Comparison of ENCODE assay signal across 8 mouse cellular contexts in the genomic region with DNA sequence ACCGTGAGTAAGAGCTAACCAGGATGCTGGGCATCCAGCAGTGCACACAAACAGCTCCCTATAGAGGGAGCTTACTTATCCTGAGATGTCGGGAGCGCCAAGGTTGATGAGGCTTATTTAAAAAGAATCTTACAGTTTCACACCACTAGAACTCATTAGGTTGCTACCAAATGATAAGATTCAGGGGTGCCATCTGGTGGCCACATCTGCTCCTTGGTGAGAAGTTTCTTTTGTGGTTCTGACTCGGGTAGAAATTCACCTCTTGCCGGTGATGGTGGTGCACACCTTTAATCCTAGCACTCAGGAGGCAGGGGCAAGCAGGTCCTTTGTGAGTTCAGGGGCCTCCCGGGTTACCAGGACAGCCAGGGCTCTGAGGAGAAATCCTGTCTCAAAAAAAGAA. TPM values are rescaled to one million over a fixed set of nuclear protein-coding genes. Genes with fewer than 3 reads are reported as not detected.
A peak's percentile ranks its signal among the peaks of the same experiment; 100 is the strongest.
DNase-seq lines count a peak whose midpoint lies in the region; ATAC-seq lines count a peak whose summit lies in the region.

No protein-coding gene starts in this region.

- H3K27me3 ChIP-seq in forebrain, embryonic 10.5 days (ENCODE audit: poor library complexity, severe bottlenecking): no peaks in the 10 kb centered on the region
- H3K27me3 ChIP-seq in forebrain, embryonic 16.5 days (replicated peaks; ENCODE audit: control insufficient read depth, insufficient read depth, low read length): no peaks in the 10 kb centered on the region
- H3K27me3 ChIP-seq in erythroblast, embryonic 14.5 days (ENCODE audit: control insufficient read depth): no peaks in the 10 kb centered on the region
- no peaks in the 10 kb centered on the region; the same call in 1 of the 2 replicates for H3K27me3 ChIP-seq in splenic B cell, adult 2 months (ENCODE audit: control insufficient read depth, insufficient read depth, low read length, poor library complexity, severe bottlenecking)

- peak; percentile 41 for DNase-seq in forebrain, embryonic 10.5 days (ENCODE audit: extremely low spot score, low spot score)
- DNase-seq in adrenal gland, postnatal 14 days: peak; percentile 74
- DNase-seq in induced T-regulatory cell, adult 2 months (ENCODE audit: low read depth): peak; percentile 89
- DNase-seq in left cerebral cortex, postnatal 36 days (ENCODE audit: low spot score in 2 of 2): peak; percentile 39 to 61
- peak; percentile 81 for DNase-seq in splenic B cell, adult 2 months (ENCODE audit: low read depth, low spot score)

- no peaks in the 10 kb centered on the region for H3K9me3 ChIP-seq in forebrain, embryonic 10.5 days
- no peaks in the 10 kb centered on the region for H3K9me3 ChIP-seq in forebrain, embryonic 16.5 days (ENCODE audit: control insufficient read depth, low read length)
- H3K9me3 ChIP-seq in erythroblast, embryonic 14.5 days (ENCODE audit: control insufficient read depth, low read length): no peaks in the 10 kb centered on the region

- ATAC-seq in forebrain, embryonic 16.5 days: no peak
- ATAC-seq in megakaryocyte progenitor cell, adult 5-6 weeks (replicated peaks; ENCODE audit: poor library complexity): peak; percentile 18

- no peak overlapping the region for H3K4me2 ChIP-seq in forebrain, embryonic 16.5 days (ENCODE audit: low read length)

- 64% methylated on average over 6 of the region's 6 CpGs for WGBS in forebrain, embryonic 10.5 days
- 30% methylated on average over 6 of the region's 6 CpGs for WGBS in forebrain, embryonic 16.5 days

- no peak overlapping the region for H3K27ac ChIP-seq in forebrain, embryonic 10.5 days
- no peak overlapping the region for H3K27ac ChIP-seq in forebrain, embryonic 16.5 days (ENCODE audit: low read length)

- no peak overlapping the region for H3K9ac ChIP-seq in forebrain, embryonic 16.5 days (replicated peaks; ENCODE audit: low read depth, low read length)

- intact Hi-C loops in left cerebral cortex, postnatal 36 days (cut with DNase I): loop anchor here (1.0 to 10.0 kb wide), 2 partner anchors 46 to 205 kb away; partner anchors contain the start of genes Csf3 and Wipf2

- peaks cover 70% of the 10 kb centered on the region for H3K36me3 ChIP-seq in forebrain, embryonic 10.5 days (replicated peaks)
- 0 out of 2 replicates have a peak, but pooled peaks cover 2% of the 10 kb centered on the region for H3K36me3 ChIP-seq in forebrain, embryonic 16.5 days (ENCODE audit: control insufficient read depth, insufficient read depth)
- peaks cover 70% of the 10 kb centered on the region for H3K36me3 ChIP-seq in erythroblast, embryonic 14.5 days (ENCODE audit: control insufficient read depth)
- H3K36me3 ChIP-seq in splenic B cell, adult 2 months (ENCODE audit: control insufficient read depth, insufficient read depth, low read length, poor library complexity, severe bottlenecking): no peaks in the 10 kb centered on the region; the same call in 1 of the 2 replicates

- peaks cover 39% of the 10 kb centered on the region for H3K4me1 ChIP-seq in forebrain, embryonic 10.5 days
- peaks cover 14% of the 10 kb centered on the region for H3K4me1 ChIP-seq in forebrain, embryonic 16.5 days (replicated peaks; ENCODE audit: control insufficient read depth, insufficient read depth, low read length)
- peaks cover 83% of the 10 kb centered on the region for H3K4me1 ChIP-seq in erythroblast, embryonic 14.5 days (ENCODE audit: control insufficient read depth)

- H3K4me3 ChIP-seq in forebrain, embryonic 10.5 days: peak overlapping the region; percentile 69
- H3K4me3 ChIP-seq in forebrain, embryonic 16.5 days (replicated peaks; ENCODE audit: low read length): no peak overlapping the region
- peak overlapping the region; percentile 89 for H3K4me3 ChIP-seq in erythroblast, embryonic 14.5 days (replicated peaks)

RNA-seq across cellular contexts. Expression of gene Cdc6, which starts 2.1 kb away (rescaled TPM):
- polyA plus RNA-seq in forebrain, embryonic 10.5 days (2016; fragmentation: Nextera tagmentation; extraction: Ambion mirVana): 68.7 and 75.8 TPM in 2 replicates
- polyA plus RNA-seq in forebrain, embryonic 16.5 days (2015; fragmentation: Nextera tagmentation; extraction: Ambion mirVana): 10.3 and 10.9 TPM in 2 replicates
- 3.5 and 5.8 TPM in 2 replicates for total RNA-seq in adrenal gland, postnatal 14 days (2021)
- polyA plus RNA-seq in erythroblast, embryonic 14.5 days (2012): 0.76 and 0.82 TPM in 2 replicates
- total RNA-seq in left cerebral cortex, postnatal 36 days (2021): under 1 TPM; 0.39 to 0.47 TPM
- 42.6 and 56.1 TPM in 2 replicates for total RNA-seq in megakaryocyte progenitor cell, adult 5-6 weeks (2015)
- 40.7 and 44.1 TPM in 2 replicates for total RNA-seq in megakaryocyte progenitor cell, adult 5-6 weeks (2017)

RNA-seq across cellular contexts. Expression of gene Rara, which starts 18.0 kb away (rescaled TPM):
- polyA plus RNA-seq in forebrain, embryonic 10.5 days (2016; fragmentation: Nextera tagmentation; extraction: Ambion mirVana): 16.9 and 19.3 TPM in 2 replicates
- polyA plus RNA-seq in forebrain, embryonic 16.5 days (2015; fragmentation: Nextera tagmentation; extraction: Ambion mirVana): 9.5 and 10.6 TPM in 2 replicates
- 24.5 and 29.3 TPM in 2 replicates for total RNA-seq in adrenal gland, postnatal 14 days (2021)
- 0.20 and 0.32 TPM in 2 replicates for polyA plus RNA-seq in erythroblast, embryonic 14.5 days (2012)
- 10 to 100 TPM; 10.5 to 11.6 TPM for total RNA-seq in left cerebral cortex, postnatal 36 days (2021)
- total RNA-seq in megakaryocyte progenitor cell, adult 5-6 weeks (2015): 4.4 and 5.9 TPM in 2 replicates
- total RNA-seq in megakaryocyte progenitor cell, adult 5-6 weeks (2017): 1.6 and 2.2 TPM in 2 replicates

RNA-seq across cellular contexts. Expression of gene Wipf2, which starts 46.2 kb away (rescaled TPM):
- polyA plus RNA-seq in forebrain, embryonic 10.5 days (2016; fragmentation: Nextera tagmentation; extraction: Ambion mirVana): 4.5 and 4.7 TPM in 2 replicates
- polyA plus RNA-seq in forebrain, embryonic 16.5 days (2015; fragmentation: Nextera tagmentation; extraction: Ambion mirVana): 4.6 and 5.1 TPM in 2 replicates
- total RNA-seq in adrenal gland, postnatal 14 days (2021): 16.6 and 21.3 TPM in 2 replicates
- 0.81 TPM in 2 replicates for polyA plus RNA-seq in erythroblast, embryonic 14.5 days (2012)
- total RNA-seq in left cerebral cortex, postnatal 36 days (2021): 10 to 100 TPM; 67.4 to 74.6 TPM
- total RNA-seq in megakaryocyte progenitor cell, adult 5-6 weeks (2015): 15.0 and 17.1 TPM in 2 replicates
- 3.0 and 3.6 TPM in 2 replicates for total RNA-seq in megakaryocyte progenitor cell, adult 5-6 weeks (2017)
